Mouse (Mus musculus) intestine, embryonic 14.5 days (tissue): ENCODE results near the gene Whamm. TPM values are rescaled to one million over a fixed set of nuclear protein-coding genes. Genes with fewer than 3 reads are reported as not detected.
A peak's percentile ranks its signal among the peaks of the same experiment; 100 is the strongest.

Experiments
- microRNA counts: library from miRNA; unstranded; fragments of <30 nt; microRNA quantifications from one replicate; lab custom pipeline; 2016
- polyA plus RNA-seq: library from polyadenylated mRNA; unstranded; fragments of >200 nt; fragmentation: Nextera tagmentation; extraction: Ambion mirVana; gene quantifications from 2 replicates; pipeline ENCODE4 v1.2.1, GENCODE M21; 2014

Gene Whamm
- polyA plus RNA-seq, 1 experiment from 2014 or later: 7.3 TPM

MicroRNA genes within 50 kb of the gene (microRNA counts, 519-probe panel; counts per million panel counts)
- microRNA mmu-miR-1839-3p (lab: Ali Mortazavi, UCI) (not detected), microRNA mmu-miR-1839-5p (lab: Ali Mortazavi, UCI) (3,212 counts per million, percentile 39 among the panel's probes with 10 or more counts)

Other genes starting within 250 kb of the Whamm start
- 1,489 and 1,594 TPM in 2 replicates for gene Rps17, start 226.0 kb upstream of the Whamm start, polyA plus RNA-seq
- gene Cpeb1, start 115.8 kb upstream of the Whamm start, polyA plus RNA-seq: 1.3 and 2.0 TPM in 2 replicates
- 7.4 and 8.3 TPM in 2 replicates for gene Ap3b2, start 77.3 kb upstream of the Whamm start, polyA plus RNA-seq
- not detected in 2 replicates for gene BC048679, start 73.0 kb upstream of the Whamm start, polyA plus RNA-seq
- gene Fsd2, start 4.3 kb upstream of the Whamm start, polyA plus RNA-seq: 0.07 TPM in 1 of 2 replicates, not detected in the other
- gene Homer2, start 136.3 kb downstream of the Whamm start, polyA plus RNA-seq: 21.7 and 33.8 TPM in 2 replicates
- 125 and 136 TPM in 2 replicates for gene Ramac, start 191.7 kb downstream of the Whamm start, polyA plus RNA-seq
- 48.1 and 50.4 TPM in 2 replicates for gene 3110040N11Rik, start 218.2 kb downstream of the Whamm start, polyA plus RNA-seq